Mouse (Mus musculus): ENCODE results near the gene Daxx. TPM values are rescaled to one million over a fixed set of nuclear protein-coding genes. Genes with fewer than 3 reads are reported as not detected.

Gene Daxx
- polyA plus RNA-seq, 1 experiment from 2014 or later, result 33.4 TPM

GRCm38 (mm10) chr17:33952879-33953278 lies 43.7 kb downstream of the Daxx start:
- Histone ChIP-seq H3K9me3 (replicated peaks; ENCODE audit: low read length) (no peaks in the 10 kb centered on the region), H3K4me3 (replicated peaks; ENCODE audit: low read depth, low read length) (no peak overlapping the region), H3K27me3 (ENCODE audit: insufficient read depth, low read length) (no peaks in the 10 kb centered on the region), H3K9ac (ENCODE audit: low read depth, low read length) (0 out of 2 replicates have a peak overlapping the region, but pooled peaks have one; percentile 35), H3K4me1 (replicated peaks; ENCODE audit: insufficient read depth, low read length) (peaks cover 29% of the 10 kb centered on the region), H3K36me3 (ENCODE audit: insufficient read depth, low read length) (peaks cover 25% of the 10 kb centered on the region; the same call in 1 of the 2 replicates), H3K4me2 (ENCODE audit: low read length) (no peak overlapping the region), H3K27ac (no peak overlapping the region)
- ATAC-seq (replicated peaks; ENCODE audit: low FRiP score, low read depth) (no peak), DNase-seq (ENCODE audit: low spot score) (no peak)
- WGBS, result 82% methylated on average over 4 of the region's 4 CpGs
- TF ChIP-seq CTCF (IDR thresholded peaks at IDR 0.05; ENCODE audit: low read depth), result no peak

DNA sequence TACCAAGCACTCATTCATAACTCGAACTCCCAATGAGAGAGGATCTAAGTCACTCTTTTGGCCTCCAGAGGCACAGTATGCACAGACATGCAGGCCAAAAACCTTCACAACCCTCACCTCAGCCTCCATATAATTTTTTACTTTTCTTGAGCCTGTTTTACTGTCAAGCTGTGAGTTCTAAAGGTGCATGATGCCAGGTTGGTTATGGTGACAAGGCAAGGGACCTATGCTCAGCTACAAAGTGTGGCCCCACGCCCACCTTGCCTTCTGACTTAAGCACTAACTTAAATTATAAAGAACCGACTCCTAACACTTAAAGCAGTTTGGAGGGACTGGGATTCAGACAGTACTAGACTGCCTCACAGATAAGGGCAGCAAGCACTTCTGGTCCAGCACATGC lies 44.1 kb downstream of the Daxx start:
- peaks cover 29% of the 10 kb centered on the region for H3K4me1 ChIP-seq (replicated peaks; ENCODE audit: insufficient read depth, low read length)
- no peak overlapping the region for H3K27ac ChIP-seq
- no peak overlapping the region for H3K4me3 ChIP-seq (replicated peaks; ENCODE audit: low read depth, low read length)
- TF ChIP-seq CTCF (IDR thresholded peaks at IDR 0.05; ENCODE audit: low read depth), result no peak
- DNase-seq (ENCODE audit: low spot score), result no peak
- peaks cover 23% of the 10 kb centered on the region; the same call in 1 of the 2 replicates for H3K36me3 ChIP-seq (ENCODE audit: insufficient read depth, low read length)
- H3K9me3 ChIP-seq (replicated peaks; ENCODE audit: low read length), result no peaks in the 10 kb centered on the region
- H3K27me3 ChIP-seq (ENCODE audit: insufficient read depth, low read length), result no peaks in the 10 kb centered on the region
- ATAC-seq (replicated peaks; ENCODE audit: low FRiP score, low read depth), result no peak
- no peak overlapping the region for H3K4me2 ChIP-seq (ENCODE audit: low read length)
- WGBS, result 78% methylated on average over 3 of the region's 3 CpGs
- H3K9ac ChIP-seq (ENCODE audit: low read depth, low read length), result peak overlapping the region; percentile 35; the same call in 1 of the 2 replicates

DNA sequence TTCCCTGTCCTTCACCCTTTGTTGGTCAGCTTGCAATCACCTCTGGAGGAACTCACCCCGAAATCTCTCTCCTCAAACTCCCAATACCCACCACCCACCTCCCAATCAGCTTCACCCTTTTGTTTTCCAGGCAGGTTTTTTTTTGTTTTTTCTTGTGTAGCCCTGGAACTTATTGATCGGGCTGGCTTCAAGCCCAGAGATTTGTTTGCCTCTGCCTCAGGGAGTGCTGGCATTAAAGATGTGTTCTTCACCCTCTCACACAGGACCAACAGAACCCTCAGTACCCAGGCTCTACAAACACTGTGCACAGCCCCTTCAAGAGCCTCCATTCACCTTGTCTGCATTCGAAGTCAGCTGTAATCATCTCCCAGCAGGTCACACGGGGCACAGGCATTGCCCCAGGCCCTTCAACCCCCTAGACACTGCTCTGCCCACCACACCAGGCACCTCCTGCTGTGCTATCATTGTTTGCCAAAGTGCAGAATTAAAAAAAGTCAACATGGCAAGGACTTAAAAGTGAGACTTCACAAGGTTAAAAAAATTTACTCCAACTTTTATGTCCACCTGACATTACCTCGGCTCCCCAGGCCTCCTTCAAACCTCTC lies 44.8 kb downstream of the Daxx start:
- Histone ChIP-seq H3K9me3 (replicated peaks; ENCODE audit: low read length) (no peaks in the 10 kb centered on the region), H3K4me1 (replicated peaks; ENCODE audit: insufficient read depth, low read length) (peaks cover 29% of the 10 kb centered on the region), H3K27ac (peak overlapping the region; percentile 91; the same call in 1 of the 2 replicates), H3K36me3 (ENCODE audit: insufficient read depth, low read length) (peaks cover 27% of the 10 kb centered on the region), H3K4me3 (replicated peaks; ENCODE audit: low read depth, low read length) (peak overlapping the region; percentile 94), H3K9ac (ENCODE audit: low read depth, low read length) (peak overlapping the region; percentile 94), H3K4me2 (ENCODE audit: low read length) (peak overlapping the region; percentile 80), H3K27me3 (ENCODE audit: insufficient read depth, low read length) (no peaks in the 10 kb centered on the region)
- no peak for TF ChIP-seq CTCF (IDR thresholded peaks at IDR 0.05; ENCODE audit: low read depth)
- DNase-seq (ENCODE audit: low spot score) (no peak), ATAC-seq (replicated peaks; ENCODE audit: low FRiP score, low read depth) (no peak)
- 37% methylated on average over 5 of the region's 5 CpGs for WGBS

DNA sequence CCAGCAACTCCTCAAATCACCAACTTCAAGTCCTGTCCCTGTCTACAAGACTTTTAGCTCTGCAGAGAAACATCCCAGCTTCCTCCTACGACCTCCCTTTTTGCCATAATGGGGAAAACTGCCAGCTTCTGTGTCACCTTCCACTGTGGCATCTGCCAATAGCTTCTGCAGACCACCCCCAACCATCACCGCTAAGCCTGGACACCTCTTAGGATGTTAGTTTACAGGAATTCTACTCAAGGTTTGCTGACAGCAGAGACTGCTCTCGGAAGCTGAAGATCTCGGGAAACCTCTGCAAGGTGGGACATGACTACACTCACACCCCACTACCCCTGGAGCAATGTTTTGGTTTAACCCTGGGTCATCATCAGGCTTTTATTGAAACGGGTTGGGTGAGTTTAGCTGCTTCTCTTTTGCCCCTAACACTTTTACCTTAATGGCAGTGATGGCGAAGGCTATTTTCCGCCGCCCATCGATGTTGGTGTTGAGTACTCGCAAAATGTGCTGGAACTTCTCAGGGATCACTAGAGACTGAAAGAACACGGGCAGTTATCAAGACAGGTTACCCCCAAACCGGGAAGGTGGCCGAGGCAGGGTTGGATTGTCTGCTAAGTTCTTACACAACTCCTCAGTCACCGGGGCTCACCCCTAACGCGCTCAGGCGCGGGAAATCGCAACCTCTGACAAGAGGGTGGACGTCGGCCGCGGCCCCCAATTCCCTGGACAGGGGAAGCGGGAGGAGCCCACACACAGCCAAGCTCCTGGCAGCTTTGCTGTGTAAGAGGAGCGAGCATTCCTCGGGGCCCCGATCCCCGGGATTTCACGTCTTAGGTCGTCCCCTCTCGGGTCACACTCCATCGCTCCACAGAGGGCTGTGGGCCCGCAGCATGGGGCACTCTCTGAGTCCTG lies 45.7 kb downstream of the Daxx start:
- Histone ChIP-seq H3K27me3 (ENCODE audit: insufficient read depth, low read length) (no peaks in the 10 kb centered on the region), H3K4me3 (replicated peaks; ENCODE audit: low read depth, low read length) (peak overlapping the region; percentile 94), H3K36me3 (ENCODE audit: insufficient read depth, low read length) (peaks cover 30% of the 10 kb centered on the region), H3K27ac (peak overlapping the region; percentile 91), H3K4me1 (replicated peaks; ENCODE audit: insufficient read depth, low read length) (peaks cover 29% of the 10 kb centered on the region), H3K9ac (ENCODE audit: low read depth, low read length) (peak overlapping the region; percentile 94), H3K9me3 (replicated peaks; ENCODE audit: low read length) (no peaks in the 10 kb centered on the region), H3K4me2 (ENCODE audit: low read length) (peak overlapping the region; percentile 80)
- no peak for TF ChIP-seq CTCF (IDR thresholded peaks at IDR 0.05; ENCODE audit: low read depth)
- DNase-seq (ENCODE audit: low spot score), result peak; percentile 42
- under 1% methylated on average over 33 of the region's 33 CpGs for WGBS
- no peak; the same call in 1 of the 2 replicates for ATAC-seq (replicated peaks; ENCODE audit: low FRiP score, low read depth)

DNA sequence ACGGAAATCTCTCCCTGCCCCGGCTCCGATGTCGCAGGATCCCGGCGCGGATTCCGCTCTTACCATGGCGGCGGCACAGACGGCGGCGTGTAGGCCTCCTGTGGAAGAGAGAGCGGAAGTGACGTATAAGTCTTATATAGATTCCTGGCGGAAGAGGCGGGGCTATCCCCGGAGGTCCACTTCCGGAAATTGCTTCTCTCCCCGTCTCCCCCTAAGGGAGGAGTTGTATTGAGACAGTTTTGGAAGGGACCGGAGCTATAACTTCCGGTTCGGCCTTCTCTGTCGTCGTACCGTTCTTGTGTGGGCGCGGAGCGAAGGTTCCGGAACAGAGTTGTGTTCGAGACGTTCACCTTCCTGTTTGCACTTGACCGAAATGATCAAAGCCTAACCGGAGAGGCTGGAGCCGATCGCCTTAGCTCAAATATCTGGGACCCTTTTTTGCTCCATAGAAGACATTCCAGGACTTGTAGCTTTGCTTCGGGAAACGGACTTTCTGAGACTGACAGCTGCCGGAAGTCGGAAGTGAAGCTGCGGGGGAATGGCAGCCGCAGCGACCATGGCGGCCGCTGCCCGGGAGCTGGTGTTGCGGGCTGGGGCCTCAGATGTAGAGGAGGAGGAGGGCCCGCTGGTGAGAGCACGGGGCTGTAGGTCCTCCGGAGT lies 46.5 kb downstream of the Daxx start, which contains the start of the genes Vps52 and Rps18:
TSS of gene Vps52 (plus strand) at position 258 of the 660 bp plus-strand sequence.
TSS of gene Rps18 (minus strand) at position 447 of the 660 bp plus-strand sequence.
- H3K4me1 ChIP-seq (replicated peaks; ENCODE audit: insufficient read depth, low read length), result peaks cover 26% of the 10 kb centered on the region
- peak within 1 kb of the TSS; percentile 94 for H3K4me3 ChIP-seq (replicated peaks; ENCODE audit: low read depth, low read length)
- H3K4me2 ChIP-seq (ENCODE audit: low read length), result peak within 1 kb of the TSS; percentile 84
- peak within 1 kb of the TSS; percentile 94 for H3K9ac ChIP-seq (ENCODE audit: low read depth, low read length)
- H3K36me3 ChIP-seq (ENCODE audit: insufficient read depth, low read length), result peaks cover 33% of the 10 kb centered on the region
- H3K27ac ChIP-seq, result peak within 1 kb of the TSS; percentile 91
- WGBS, result under 1% methylated on average over 50 of the region's 50 CpGs
- ATAC-seq (replicated peaks; ENCODE audit: low FRiP score, low read depth) (peak; percentile 81), DNase-seq (ENCODE audit: low spot score) (peak; percentile 99)
- no peaks in the 10 kb centered on the region for H3K27me3 ChIP-seq (ENCODE audit: insufficient read depth, low read length)
- peak; percentile 42 for TF ChIP-seq CTCF (IDR thresholded peaks at IDR 0.05; ENCODE audit: low read depth)
- H3K9me3 ChIP-seq (replicated peaks; ENCODE audit: low read length), result no peaks in the 10 kb centered on the region

GRCm38 (mm10) chr17:33956336-33956735 lies 47.1 kb downstream of the Daxx start:
- 6% methylated on average over 10 of the region's 10 CpGs for WGBS
- peaks cover 38% of the 10 kb centered on the region for H3K36me3 ChIP-seq (ENCODE audit: insufficient read depth, low read length)
- TF ChIP-seq CTCF (IDR thresholded peaks at IDR 0.05; ENCODE audit: low read depth), result no peak
- peak overlapping the region; percentile 84 for H3K9ac ChIP-seq (ENCODE audit: low read depth, low read length)
- H3K27me3 ChIP-seq (ENCODE audit: insufficient read depth, low read length), result no peaks in the 10 kb centered on the region
- no peaks in the 10 kb centered on the region for H3K9me3 ChIP-seq (replicated peaks; ENCODE audit: low read length)
- peak overlapping the region; percentile 91 for H3K27ac ChIP-seq
- H3K4me2 ChIP-seq (ENCODE audit: low read length), result peak overlapping the region; percentile 84
- H3K4me3 ChIP-seq (replicated peaks; ENCODE audit: low read depth, low read length), result peak overlapping the region; percentile 94
- peaks cover 23% of the 10 kb centered on the region for H3K4me1 ChIP-seq (replicated peaks; ENCODE audit: insufficient read depth, low read length)
- no peak for DNase-seq (ENCODE audit: low spot score)
- ATAC-seq (replicated peaks; ENCODE audit: low FRiP score, low read depth), result no peak

Measured in kidney, postnatal 0 days (tissue).